Mouse (Mus musculus): ENCODE measurements around the gene Nanos3. TPM values are rescaled to one million over a fixed set of nuclear protein-coding genes. Genes with fewer than 3 reads are reported as not detected.

Gene Nanos3
- not detected for polyA plus RNA-seq (2014; fragmentation: Illumina TruSeq; extraction: RNeasy Lipid Tissue Mini Kit (QIAGEN cat#74804); ENCODE audit: low read depth, low replicate concordance)

DNA sequence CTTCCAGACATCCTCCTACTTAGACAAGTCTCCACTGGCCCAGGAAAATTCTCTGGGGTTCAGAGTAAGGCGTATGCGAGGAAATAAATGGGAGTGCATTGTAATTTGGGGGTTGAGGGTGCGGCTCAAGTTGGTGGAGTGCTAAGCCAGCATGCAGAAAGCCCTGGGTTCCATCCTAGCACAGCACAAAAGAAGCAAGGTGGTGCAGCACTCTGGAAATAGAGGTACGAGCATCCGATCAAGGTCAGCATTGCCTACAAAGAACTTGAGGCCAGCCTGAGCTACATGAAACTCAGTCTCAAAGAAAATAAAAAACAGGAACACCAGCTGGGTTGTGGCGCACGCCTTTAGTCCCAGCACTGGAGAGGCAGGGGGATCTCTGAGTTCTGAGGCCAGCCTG is at the start of gene Nanos3:
Nanos3 (minus strand) TSS at position 101 of the 400 bp plus-strand sequence.

DNA sequence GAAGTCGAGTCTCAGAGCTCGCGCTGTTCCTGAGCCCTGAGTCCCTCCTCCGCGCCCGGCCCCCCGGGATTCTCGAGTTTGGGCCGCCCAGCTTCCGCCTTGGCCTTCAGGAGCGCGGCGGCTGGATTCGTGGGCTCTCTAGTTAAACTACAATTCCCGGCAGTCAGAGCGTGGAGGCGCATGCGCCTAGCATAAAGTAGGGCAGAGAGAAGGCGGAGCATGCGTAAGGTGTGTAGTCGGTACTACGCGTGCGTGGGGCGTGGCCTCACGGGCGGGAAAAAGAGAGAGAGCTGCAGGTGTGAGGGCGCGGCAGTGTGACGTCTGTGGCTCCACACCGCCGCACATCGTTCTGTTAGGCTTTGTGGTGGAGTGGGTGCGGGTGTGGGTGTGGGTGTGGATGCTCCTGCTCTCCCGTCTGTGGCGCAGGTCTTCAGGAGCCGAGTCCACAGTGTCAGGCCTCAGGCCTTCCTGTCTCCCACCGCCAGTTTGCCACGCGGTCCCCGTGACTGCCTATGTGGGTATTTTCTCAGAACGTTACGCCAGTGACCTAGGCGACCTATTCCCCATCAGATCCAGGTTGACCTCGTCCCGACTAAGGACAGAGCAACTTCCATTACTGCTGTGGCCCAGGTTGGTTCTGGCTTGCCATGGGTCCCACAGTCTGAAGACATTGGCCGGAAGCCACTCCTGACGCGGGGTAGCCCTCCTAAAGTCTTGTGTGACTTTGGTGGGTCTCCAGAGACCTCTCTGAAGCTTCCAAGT is 37.1 kb downstream of the Nanos3 start, which contains the start of the genes Cc2d1a and 4930432K21Rik:
Cc2d1a (minus strand) TSS at position 168 of the 762 bp plus-strand sequence.
4930432K21Rik (plus strand) TSS at position 257 of the 762 bp plus-strand sequence.

DNA sequence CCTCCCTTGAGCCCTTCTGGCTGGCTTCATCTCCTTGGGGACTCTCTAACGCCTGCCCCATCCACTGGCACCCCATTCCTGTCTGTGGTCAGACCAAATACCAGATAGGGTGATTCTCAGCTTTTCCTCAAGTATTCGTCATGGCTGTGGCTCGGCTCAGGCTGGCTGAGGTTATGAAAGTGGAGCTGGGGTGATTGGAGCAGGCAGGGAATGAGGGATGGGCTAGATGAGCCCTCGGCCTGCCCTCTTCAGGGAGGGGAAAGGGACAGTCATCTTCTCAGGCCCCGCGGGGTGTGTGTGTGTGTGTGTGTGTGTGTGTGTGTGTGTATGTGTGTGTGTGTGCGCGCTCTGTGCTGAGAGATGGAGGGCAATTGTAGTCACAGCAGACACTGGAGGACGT is 59.4 kb downstream of the Nanos3 start, which contains the start of gene Podnl1:
Podnl1 (plus strand) TSS at position 334 of the 400 bp plus-strand sequence.

Other genes with a start within 250 kb of the Nanos3 start
- gene Gm10644, start 230.0 kb downstream of the Nanos3 start, polyA plus RNA-seq (2014; fragmentation: Illumina TruSeq; extraction: RNeasy Lipid Tissue Mini Kit (QIAGEN cat#74804); ENCODE audit: low read depth, low replicate concordance) = 2.4 TPM
- gene Asf1b, start 229.7 kb downstream of the Nanos3 start, polyA plus RNA-seq (2014; fragmentation: Illumina TruSeq; extraction: RNeasy Lipid Tissue Mini Kit (QIAGEN cat#74804); ENCODE audit: low read depth, low replicate concordance) = 2.5 TPM
- gene Prkaca, start 212.2 kb downstream of the Nanos3 start, polyA plus RNA-seq (2014; fragmentation: Illumina TruSeq; extraction: RNeasy Lipid Tissue Mini Kit (QIAGEN cat#74804); ENCODE audit: low read depth, low replicate concordance) = 218 TPM
- gene Samd1, start 187.5 kb downstream of the Nanos3 start, polyA plus RNA-seq (2014; fragmentation: Illumina TruSeq; extraction: RNeasy Lipid Tissue Mini Kit (QIAGEN cat#74804); ENCODE audit: low read depth, low replicate concordance) = 20.0 TPM
- not detected for gene 1700067K01Rik, start 183.7 kb downstream of the Nanos3 start, polyA plus RNA-seq (2014; fragmentation: Illumina TruSeq; extraction: RNeasy Lipid Tissue Mini Kit (QIAGEN cat#74804); ENCODE audit: low read depth, low replicate concordance)
- 4.4 TPM for gene 2210011C24Rik, start 173.0 kb downstream of the Nanos3 start, polyA plus RNA-seq (2014; fragmentation: Illumina TruSeq; extraction: RNeasy Lipid Tissue Mini Kit (QIAGEN cat#74804); ENCODE audit: low read depth, low replicate concordance)
- gene Palm3, start 163.7 kb downstream of the Nanos3 start, polyA plus RNA-seq (2014; fragmentation: Illumina TruSeq; extraction: RNeasy Lipid Tissue Mini Kit (QIAGEN cat#74804); ENCODE audit: low read depth, low replicate concordance) = 0.29 TPM
- gene Il27ra, start 142.6 kb downstream of the Nanos3 start, polyA plus RNA-seq (2014; fragmentation: Illumina TruSeq; extraction: RNeasy Lipid Tissue Mini Kit (QIAGEN cat#74804); ENCODE audit: low read depth, low replicate concordance) = 3.0 TPM
- gene Rln3, start 140.2 kb downstream of the Nanos3 start, polyA plus RNA-seq (2014; fragmentation: Illumina TruSeq; extraction: RNeasy Lipid Tissue Mini Kit (QIAGEN cat#74804); ENCODE audit: low read depth, low replicate concordance) = not detected
- 4.3 TPM for gene Gm10643, start 120.1 kb downstream of the Nanos3 start, polyA plus RNA-seq (2014; fragmentation: Illumina TruSeq; extraction: RNeasy Lipid Tissue Mini Kit (QIAGEN cat#74804); ENCODE audit: low read depth, low replicate concordance)
- 8.2 TPM for gene Rfx1, start 118.4 kb downstream of the Nanos3 start, polyA plus RNA-seq (2014; fragmentation: Illumina TruSeq; extraction: RNeasy Lipid Tissue Mini Kit (QIAGEN cat#74804); ENCODE audit: low read depth, low replicate concordance)
- gene Dcaf15, start 80.4 kb downstream of the Nanos3 start, polyA plus RNA-seq (2014; fragmentation: Illumina TruSeq; extraction: RNeasy Lipid Tissue Mini Kit (QIAGEN cat#74804); ENCODE audit: low read depth, low replicate concordance) = 9.7 TPM
- gene Podnl1, start 59.2 kb downstream of the Nanos3 start, polyA plus RNA-seq (2014; fragmentation: Illumina TruSeq; extraction: RNeasy Lipid Tissue Mini Kit (QIAGEN cat#74804); ENCODE audit: low read depth, low replicate concordance) = not detected
- 10.9 TPM for gene Cc2d1a, start 37.3 kb downstream of the Nanos3 start, polyA plus RNA-seq (2014; fragmentation: Illumina TruSeq; extraction: RNeasy Lipid Tissue Mini Kit (QIAGEN cat#74804); ENCODE audit: low read depth, low replicate concordance)
- 0.34 TPM for gene 4930432K21Rik, start 37.2 kb downstream of the Nanos3 start, polyA plus RNA-seq (2014; fragmentation: Illumina TruSeq; extraction: RNeasy Lipid Tissue Mini Kit (QIAGEN cat#74804); ENCODE audit: low read depth, low replicate concordance)
- gene Zswim4, start 51.8 kb upstream of the Nanos3 start, polyA plus RNA-seq (2014; fragmentation: Illumina TruSeq; extraction: RNeasy Lipid Tissue Mini Kit (QIAGEN cat#74804); ENCODE audit: low read depth, low replicate concordance) = 4.4 TPM
- 268 TPM for gene D8Ertd738e, start 64.5 kb upstream of the Nanos3 start, polyA plus RNA-seq (2014; fragmentation: Illumina TruSeq; extraction: RNeasy Lipid Tissue Mini Kit (QIAGEN cat#74804); ENCODE audit: low read depth, low replicate concordance)
- 8.8 TPM for gene Mri1, start 72.1 kb upstream of the Nanos3 start, polyA plus RNA-seq (2014; fragmentation: Illumina TruSeq; extraction: RNeasy Lipid Tissue Mini Kit (QIAGEN cat#74804); ENCODE audit: low read depth, low replicate concordance)
- gene Ccdc130, start 85.2 kb upstream of the Nanos3 start, polyA plus RNA-seq (2014; fragmentation: Illumina TruSeq; extraction: RNeasy Lipid Tissue Mini Kit (QIAGEN cat#74804); ENCODE audit: low read depth, low replicate concordance) = 8.7 TPM
- 2.2 TPM for gene Cacna1a, start 203.2 kb upstream of the Nanos3 start, polyA plus RNA-seq (2014; fragmentation: Illumina TruSeq; extraction: RNeasy Lipid Tissue Mini Kit (QIAGEN cat#74804); ENCODE audit: low read depth, low replicate concordance)